Mouse (Mus musculus) spleen, adult 2 months (tissue): ENCODE measurements around the gene Tmed6. TPM values are rescaled to one million over a fixed set of nuclear protein-coding genes. Genes with fewer than 3 reads are reported as not detected.
A peak's percentile ranks its signal among the peaks of the same experiment; 100 is the strongest.

Experiments
- DNase-seq, 2 experiments: peaks; one replicate each; pipeline versions ENCODE4 v3.0.0 to v3.0.0-alpha.2; 2012 to 2021; ENCODE audit warnings: low spot score in 2 of 2, low read depth in 1 of 2
- H3K27ac ChIP-seq: fragments of 200-500 bp; 2 replicates; pipeline ENCODE4 v1.5.1; 2012; ENCODE audit warnings: low read length, inconsistent platforms; ENCODE audit not compliant: insufficient read depth
- H3K27me3 ChIP-seq: fragments of 200-500 bp; 2 replicates; pipeline ENCODE4 v1.6.1; 2012; ENCODE audit warnings: mild to moderate bottlenecking, moderate library complexity, low read length, inconsistent platforms; ENCODE audit not compliant: control insufficient read depth, insufficient read depth
- H3K36me3 ChIP-seq: fragments of 200-500 bp; 2 replicates; pipeline ENCODE4 v1.6.1; 2012; ENCODE audit warnings: mild to moderate bottlenecking, low read length, inconsistent platforms; ENCODE audit not compliant: control insufficient read depth, insufficient read depth
- H3K4me1 ChIP-seq: fragments of 200-500 bp; 2 replicates; pipeline ENCODE4 v1.6.1; 2011; ENCODE audit warnings: inconsistent platforms; ENCODE audit not compliant: control insufficient read depth, insufficient read depth, insufficient read length
- H3K4me3 ChIP-seq: fragments of 200-500 bp; 2 replicates; pipeline ENCODE4 v1.5.1; 2011; ENCODE audit warnings: mild to moderate bottlenecking, inconsistent platforms; ENCODE audit not compliant: insufficient read depth, insufficient read length; ENCODE audit errors: extremely low read depth
- CTCF ChIP-seq: fragments of 200-500 bp; IDR thresholded peaks from 2 replicates; pipeline ENCODE4 v1.5.1; 2011; ENCODE audit warnings: mild to moderate bottlenecking, inconsistent platforms; ENCODE audit not compliant: insufficient read depth, insufficient read length, insufficient replicate concordance; ENCODE audit errors: extremely low read depth
- POLR2A ChIP-seq: fragments of 200-500 bp; IDR thresholded peaks from 2 replicates; pipeline ENCODE4 v1.6.1; 2011; ENCODE audit warnings: low read depth, low read length, inconsistent platforms
- WGBS: fragments of 180-500 bp; shearing (Covaris S2); methylation state at CpG from one replicate; pipeline ENCODE4 v1.1.7; 2018; 5-methylcytosine and 5-hydroxymethylcytosine counted together
- polyA plus RNA-seq: library from polyadenylated mRNA; depleted of rRNA; stranded (reverse); fragments of >200 nt; gene quantifications from 2 replicates; pipeline ENCODE4 v1.2.3, GENCODE M21; 2012; rRNA removed

Gene Tmed6
- polyA plus RNA-seq = 11.8 and 14.3 TPM in 2 replicates

GRCm38 (mm10) chr8:107065511-107066496 lies at the start of gene Tmed6:
Gene Tmed6, minus strand, starts transcription at chr8:107065644.
- H3K27me3 ChIP-seq = no peaks in the 10 kb centered on the region
- H3K36me3 ChIP-seq = peaks cover 9% of the 10 kb centered on the region
- TF ChIP-seq POLR2A = no peak
- no peak for TF ChIP-seq CTCF
- no peak within 1 kb of the TSS for H3K27ac ChIP-seq
- no peak within 1 kb of the TSS for H3K4me3 ChIP-seq
- H3K4me1 ChIP-seq = peaks cover 5% of the 10 kb centered on the region; the same call in 1 of the 2 replicates
- DNase-seq = peak in 1 of 2 experiments; percentile 18
- WGBS = 44% methylated on average over 17 of the region's 17 CpGs

- Histone ChIP-seq H3K4me1 (no peaks in the 10 kb centered on the region; the same call in 1 of the 2 replicates), H3K27ac (no peak overlapping the region), H3K36me3 (no peaks in the 10 kb centered on the region), H3K27me3 (no peaks in the 10 kb centered on the region), H3K4me3 (no peak overlapping the region)
- 65% methylated on average over 10 of the region's 10 CpGs for WGBS
- TF ChIP-seq POLR2A = no peak
- TF ChIP-seq CTCF = no peak
- no peak for DNase-seq
These were observed 49.5 kb upstream of the Tmed6 start for GRCm38 (mm10) chr8:107115008-107115320.

- no peak overlapping the region for H3K4me3 ChIP-seq
- 40% methylated on average over 19 of the region's 19 CpGs for WGBS
- TF ChIP-seq CTCF (no peak), POLR2A (no peak)
- no peak for DNase-seq
- H3K4me1 ChIP-seq = no peaks in the 10 kb centered on the region; the same call in 1 of the 2 replicates
- H3K27ac ChIP-seq = no peak overlapping the region
- no peaks in the 10 kb centered on the region for H3K27me3 ChIP-seq
- no peaks in the 10 kb centered on the region for H3K36me3 ChIP-seq
These were observed 48.9 kb upstream of the Tmed6 start for GRCm38 (mm10) chr8:107114150-107115007.

GRCm38 (mm10) chr8:107113209-107113608 lies 47.8 kb upstream of the Tmed6 start:
- TF ChIP-seq POLR2A (no peak), CTCF (no peak)
- DNase-seq = no peak
- 89% methylated on average over 4 of the region's 4 CpGs for WGBS

GRCm38 (mm10) chr8:107111340-107112105 lies 46.1 kb upstream of the Tmed6 start:
- 82% methylated on average over 10 of the region's 11 CpGs for WGBS
- no peaks in the 10 kb centered on the region; the same call in 1 of the 2 replicates for H3K4me1 ChIP-seq
- no peak overlapping the region for H3K4me3 ChIP-seq
- DNase-seq = no peak
- TF ChIP-seq CTCF = no peak
- no peak for TF ChIP-seq POLR2A
- no peaks in the 10 kb centered on the region for H3K27me3 ChIP-seq
- no peak overlapping the region for H3K27ac ChIP-seq
- no peaks in the 10 kb centered on the region for H3K36me3 ChIP-seq

More at GRCm38 (mm10) chr8:107113209-107113608, 47.8 kb upstream of the Tmed6 start:
- Histone ChIP-seq H3K4me1 (no peaks in the 10 kb centered on the region; the same call in 1 of the 2 replicates), H3K4me3 (no peak overlapping the region), H3K36me3 (no peaks in the 10 kb centered on the region), H3K27me3 (no peaks in the 10 kb centered on the region), H3K27ac (no peak overlapping the region)

- whole genome bisulfite sequencing = 84% methylated on average over 9 of the region's 9 CpGs
- Histone ChIP-seq H3K27ac (no peak overlapping the region), H3K4me3 (no peak overlapping the region), H3K27me3 (no peaks in the 10 kb centered on the region), H3K4me1 (no peaks in the 10 kb centered on the region), H3K36me3 (no peaks in the 10 kb centered on the region)
- no peak for TF ChIP-seq POLR2A
- no peak for TF ChIP-seq CTCF
- no peak for DNase-seq
These were observed 45.3 kb upstream of the Tmed6 start for GRCm38 (mm10) chr8:107110629-107111330.
